Mouse (Mus musculus) common myeloid progenitor, adult 5-6 weeks (primary cell): ENCODE results near the gene Ifnz. TPM values are rescaled to one million over a fixed set of nuclear protein-coding genes. Genes with fewer than 3 reads are reported as not detected.
"Not testable (repeated sequence)": the region's sequence is repeated elsewhere in the genome, so short reads cannot be mapped to it uniquely, and the experiment has no call there.

Experiments used
- ATAC-seq: replicated peaks from 2 replicates; pipeline ENCODE4 v1.8.0; 2016; ENCODE audit warnings: low read depth, mild to moderate bottlenecking, moderate TSS enrichment, inconsistent platforms; ENCODE audit not compliant: poor library complexity, severe bottlenecking
- total RNA-seq: library from RNA; stranded (forward); fragments of 200-1000, 187-1606 nt; gene quantifications from 2 replicates; pipeline ENCODE4 v1.2.3, GENCODE M21; 2017

Ifnz gene
- total RNA-seq: not detected in 2 replicates

DNA sequence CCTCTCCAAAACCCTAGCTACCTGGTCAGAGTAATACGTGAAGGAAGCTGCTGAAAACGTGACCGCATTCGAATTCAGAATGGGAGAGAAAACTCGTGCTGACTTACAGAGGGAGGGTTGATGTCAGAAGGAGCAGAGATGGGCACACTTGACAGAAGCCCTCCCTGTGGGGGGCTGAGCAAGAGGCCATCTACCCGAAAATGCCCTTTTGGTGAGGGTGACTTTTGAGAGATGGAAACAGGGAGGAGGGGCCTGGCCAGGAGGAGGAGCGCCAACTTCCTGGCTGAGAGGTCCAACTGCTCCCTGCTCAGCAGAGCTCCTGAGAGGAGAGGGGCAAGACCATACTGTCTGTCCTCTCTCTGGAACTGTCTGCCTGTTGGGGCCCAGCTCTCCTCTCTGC lies at the start of gene Ifnz:
Gene Ifnz, plus strand, starts transcription at position 301 of the 400 bp plus-strand sequence.
- not testable (repeated sequence) for ATAC-seq

GRCm38 (mm10) chr4:88738480-88738879 lies 43.5 kb upstream of the Ifnz start:
- peak; percentile 72 for ATAC-seq

DNA sequence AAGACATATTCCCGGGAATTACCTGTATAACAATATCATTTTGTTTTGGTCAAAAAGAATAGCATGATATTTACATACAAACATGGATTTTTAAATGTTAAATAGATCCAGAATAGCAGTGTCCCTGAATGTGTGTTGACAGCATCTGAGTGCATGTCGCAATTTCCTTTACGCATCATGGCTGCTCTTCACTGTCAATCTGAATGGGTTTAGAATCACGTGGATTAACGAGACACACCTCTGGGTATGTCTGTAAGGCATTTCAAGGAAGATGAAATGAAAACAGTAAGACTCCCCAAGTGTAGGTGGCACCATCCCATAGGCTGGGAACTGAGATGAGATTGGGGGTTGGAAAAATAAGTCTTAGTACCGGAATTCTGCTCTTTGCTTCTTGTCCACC lies 42.9 kb upstream of the Ifnz start:
- peak; percentile 55 for ATAC-seq

- ATAC-seq: peak; percentile 67
These were observed 40.5 kb upstream of the Ifnz start for GRCm38 (mm10) chr4:88741426-88741825.

DNA sequence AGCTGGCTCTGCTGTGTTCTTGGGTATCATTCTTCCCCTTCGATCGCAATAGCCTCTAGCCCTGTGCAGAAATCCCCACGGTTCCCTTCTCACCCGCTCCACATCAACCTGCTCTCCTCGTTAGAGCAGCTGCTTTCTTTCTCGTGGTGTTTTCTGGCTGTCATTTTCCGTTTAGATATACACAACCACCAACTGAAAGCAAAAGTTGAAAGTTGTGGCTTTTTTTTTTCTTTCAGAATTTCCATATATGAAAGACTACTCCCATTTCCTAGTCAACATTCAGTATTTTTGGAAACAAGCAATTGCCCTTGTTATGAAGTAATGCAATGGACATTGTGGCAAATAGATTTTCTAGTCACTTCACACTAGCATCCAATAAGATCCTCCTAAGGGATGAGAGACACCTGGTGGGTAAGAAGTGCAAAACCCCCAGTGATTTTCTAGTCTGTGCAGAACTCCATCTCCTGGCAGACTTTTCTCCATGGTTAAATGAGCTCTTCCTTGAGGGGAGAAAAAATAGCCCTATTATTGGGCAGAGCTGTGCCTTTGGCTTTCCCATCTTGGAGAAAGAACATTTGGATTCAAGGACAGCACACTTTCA lies 39.1 kb upstream of the Ifnz start:
- peak; percentile 45 for ATAC-seq

DNA sequence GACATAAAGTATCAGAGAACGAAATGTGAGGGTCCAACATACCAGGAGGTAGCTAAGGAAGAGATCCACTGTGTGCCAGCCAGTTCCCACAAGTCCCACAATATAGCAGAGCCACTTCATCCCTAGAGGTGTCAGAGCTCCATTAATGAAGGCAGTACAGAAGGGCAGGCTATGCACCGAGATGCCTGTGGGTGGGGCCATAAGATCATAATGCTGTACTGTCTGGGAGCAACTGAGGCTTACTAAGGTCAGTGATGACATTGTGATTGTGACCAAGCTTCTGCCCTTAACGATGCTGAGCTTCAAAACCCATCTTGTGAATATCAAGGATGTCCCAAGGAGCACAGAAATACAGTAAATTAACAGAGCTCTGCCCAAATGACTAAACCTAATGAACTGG lies 37.7 kb upstream of the Ifnz start:
- ATAC-seq: no peak

GRCm38 (mm10) chr4:88749926-88750325 lies 32.0 kb upstream of the Ifnz start:
- ATAC-seq: no peak

GRCm38 (mm10) chr4:88754818-88755340 lies 27.1 kb upstream of the Ifnz start, which contains the start of gene Gm13271:
Gene Gm13271 (plus strand): TSS chr4:88754868.
- ATAC-seq: 0 out of 2 replicates have a peak, but pooled peaks have one; percentile 31

- not testable (repeated sequence) for ATAC-seq
These were observed 25.1 kb upstream of the Ifnz start for GRCm38 (mm10) chr4:88756581-88757513.

DNA sequence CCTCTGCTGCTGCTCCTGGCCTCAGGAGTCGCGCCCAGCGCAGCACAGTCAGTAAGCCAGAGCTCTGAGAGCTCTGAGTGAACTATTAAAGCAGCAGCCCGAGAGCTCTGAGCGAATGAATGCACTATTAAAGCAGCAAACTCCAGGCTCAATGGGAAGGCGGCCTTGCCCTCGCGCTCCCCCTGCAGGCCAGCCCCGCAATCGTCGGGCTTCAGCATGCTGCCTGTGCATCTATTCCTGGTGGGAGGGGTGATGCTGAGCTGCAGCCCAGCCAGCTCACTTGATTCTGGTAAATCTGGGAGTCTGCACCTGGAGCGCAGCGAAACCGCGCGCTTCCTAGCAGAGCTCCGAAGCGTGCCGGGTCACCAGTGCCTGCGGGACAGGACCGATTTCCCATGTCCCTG lies 24.3 kb upstream of the Ifnz start:
- peak; percentile 100 for ATAC-seq

DNA sequence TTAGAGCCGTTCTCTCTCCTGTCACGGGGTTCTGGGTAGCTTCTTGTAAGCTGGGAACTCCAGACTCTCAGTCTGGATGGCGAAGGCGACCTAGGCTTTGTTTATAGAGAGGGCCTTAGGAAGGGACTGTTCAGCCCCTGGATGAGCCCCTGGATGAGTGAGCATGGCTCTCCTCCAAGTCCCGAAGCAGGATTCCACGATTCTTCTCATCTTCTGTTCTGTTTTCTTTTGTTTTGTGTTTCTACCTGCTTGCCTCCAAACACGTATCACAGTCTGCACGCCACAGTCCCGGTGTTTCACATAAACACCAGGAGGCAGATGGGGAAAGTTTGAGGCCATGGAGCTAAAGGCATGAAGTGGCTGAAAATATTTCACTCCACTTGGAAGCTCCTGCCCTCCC lies 23.2 kb upstream of the Ifnz start:
- ATAC-seq: not testable (repeated sequence)

DNA sequence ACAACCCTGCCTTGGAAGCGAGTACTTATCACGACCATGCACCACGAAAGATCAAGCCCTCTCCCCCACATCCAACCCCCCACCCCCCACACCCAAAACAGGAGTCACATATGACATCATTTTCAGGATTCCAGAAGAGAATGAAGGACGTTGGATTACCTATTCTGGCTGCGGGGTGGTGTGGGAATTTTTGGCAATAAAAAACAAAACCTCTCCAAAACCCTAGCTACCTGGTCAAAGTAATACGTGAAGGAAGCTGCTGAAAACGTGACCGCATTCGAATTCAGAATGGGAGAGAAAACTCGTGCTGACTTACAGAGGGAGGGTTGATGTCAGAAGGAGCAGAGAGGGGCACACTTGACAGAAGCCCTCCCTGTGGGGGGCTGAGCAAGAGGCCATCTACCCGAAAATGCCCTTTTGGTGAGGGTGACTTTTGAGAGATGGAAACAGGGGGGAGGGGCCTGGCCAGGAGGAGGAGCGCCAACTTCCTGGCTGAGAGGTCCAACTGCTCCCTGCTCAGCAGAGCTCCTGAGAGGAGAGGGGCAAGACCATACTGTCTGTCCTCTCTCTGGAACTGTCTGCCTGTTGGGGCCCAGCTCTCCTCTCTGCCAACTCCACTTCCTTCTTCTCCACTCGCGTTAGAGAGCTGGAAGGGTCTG lies 22.2 kb upstream of the Ifnz start, which contains the start of gene Gm13283:
Gene Gm13283, plus strand, starts transcription at position 510 of the 659 bp plus-strand sequence.
- not testable (repeated sequence) for ATAC-seq

DNA sequence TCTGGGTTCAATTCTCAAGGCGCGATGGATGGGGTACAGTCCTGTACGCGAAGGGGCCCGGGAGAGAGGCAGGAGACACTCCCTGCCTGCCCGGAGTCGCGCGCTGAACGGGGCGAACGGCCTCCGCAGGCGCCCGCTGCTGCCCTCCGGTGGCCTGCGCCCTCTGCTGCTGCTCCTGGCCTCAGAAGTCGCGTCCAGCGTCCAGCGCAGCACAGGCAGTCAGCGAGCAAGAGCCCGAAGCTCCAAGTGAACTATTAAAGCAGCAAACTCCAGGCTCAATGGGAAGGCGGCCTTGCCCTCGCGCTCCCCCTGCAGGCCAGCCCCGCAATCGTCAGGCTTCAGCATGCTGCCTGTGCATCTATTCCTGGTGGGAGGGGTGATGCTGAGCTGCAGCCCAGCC lies 21.5 kb upstream of the Ifnz start:
- not testable (repeated sequence) for ATAC-seq

DNA sequence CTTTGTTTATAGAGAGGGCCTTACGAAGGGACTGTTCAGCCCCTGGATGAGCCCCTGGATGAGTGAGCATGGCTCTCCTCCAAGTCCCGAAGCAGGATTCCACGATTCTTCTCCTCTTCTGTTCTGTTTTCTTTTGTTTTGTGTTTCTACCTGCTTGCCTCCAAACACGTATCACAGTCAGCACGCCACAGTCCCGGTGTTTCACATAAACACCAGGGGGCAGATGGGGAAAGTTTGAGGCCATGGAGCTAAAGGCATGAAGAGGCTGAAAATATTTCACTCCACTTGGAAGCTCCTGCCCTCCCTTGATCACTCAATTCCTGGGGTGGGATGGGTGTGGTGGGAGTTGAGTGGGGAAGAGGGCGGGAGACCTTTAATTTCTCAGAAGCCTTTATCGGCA lies 20.2 kb upstream of the Ifnz start:
- not testable (repeated sequence) for ATAC-seq

DNA sequence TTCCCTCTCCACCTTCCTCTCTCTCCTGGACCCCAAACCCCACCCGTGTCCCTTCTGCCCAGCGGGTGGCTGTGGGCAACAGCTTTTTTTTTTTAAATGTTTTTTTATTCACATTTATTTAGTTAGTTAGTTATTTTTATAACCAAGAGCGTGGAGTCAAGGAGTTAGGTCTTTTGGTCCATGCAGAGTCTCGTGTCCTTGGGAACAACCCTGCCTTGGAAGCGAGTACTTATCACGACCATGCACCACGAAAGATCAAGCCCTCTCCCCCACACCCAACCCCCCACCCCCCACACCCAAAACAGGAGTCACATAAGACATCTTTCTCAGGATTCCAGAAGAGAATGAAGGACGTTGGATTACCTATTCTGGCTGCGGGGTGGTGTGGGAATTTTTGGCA lies 19.6 kb upstream of the Ifnz start:
- not testable (repeated sequence) for ATAC-seq

DNA sequence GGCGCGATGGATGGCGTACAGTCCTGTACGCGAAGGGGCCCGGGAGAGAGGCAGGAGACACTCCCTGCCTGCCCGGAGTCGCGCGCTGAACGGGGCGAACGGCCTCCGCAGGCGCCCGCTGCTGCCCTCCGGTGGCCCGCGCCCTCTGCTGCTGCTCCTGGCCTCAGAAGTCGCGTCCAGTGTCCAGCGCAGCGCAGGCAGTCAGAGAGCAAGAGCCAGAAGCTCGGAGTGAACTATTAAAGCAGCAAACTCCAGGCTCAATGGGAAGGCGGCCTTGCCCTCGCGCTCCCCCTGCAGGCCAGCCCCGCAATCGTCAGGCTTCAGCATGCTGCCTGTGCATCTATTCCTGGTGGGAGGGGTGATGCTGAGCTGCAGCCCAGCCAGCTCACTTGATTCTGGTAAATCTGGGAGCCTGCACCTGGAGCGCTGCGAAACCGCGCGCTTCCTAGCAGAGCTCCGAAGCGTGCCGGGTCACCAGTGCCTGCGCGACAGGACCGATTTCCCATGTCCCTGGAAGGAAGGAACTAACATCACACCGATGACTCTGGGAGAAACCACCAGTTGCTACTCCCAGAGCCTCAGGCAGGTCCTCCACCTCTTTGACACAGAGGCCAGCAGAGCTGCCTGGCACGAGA lies 18.4 kb upstream of the Ifnz start:
- ATAC-seq: peak; percentile 92

GRCm38 (mm10) chr4:88773534-88773933 lies 8.4 kb upstream of the Ifnz start, which contains the start of gene Gm13290:
Gene Gm13290 (plus strand): TSS chr4:88773834.
- ATAC-seq: not testable (repeated sequence)

DNA sequence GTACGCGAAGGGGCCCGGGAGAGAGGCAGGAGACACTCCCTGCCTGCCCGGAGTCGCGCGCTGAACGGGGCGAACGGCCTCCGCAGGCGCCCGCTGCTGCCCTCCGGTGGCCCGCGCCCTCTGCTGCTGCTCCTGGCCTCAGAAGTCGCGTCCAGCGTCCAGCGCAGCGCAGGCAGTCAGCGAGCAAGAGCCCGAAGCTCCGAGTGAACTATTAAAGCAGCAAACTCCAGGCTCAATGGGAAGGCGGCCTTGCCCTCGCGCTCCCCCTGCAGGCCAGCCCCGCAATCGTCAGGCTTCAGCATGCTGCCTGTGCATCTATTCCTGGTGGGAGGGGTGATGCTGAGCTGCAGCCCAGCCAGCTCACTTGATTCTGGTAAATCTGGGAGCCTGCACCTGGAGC lies 5.3 kb upstream of the Ifnz start, which contains the start of gene Gm13289:
Gene Gm13289, plus strand, starts transcription at position 301 of the 400 bp plus-strand sequence.
- ATAC-seq: not testable (repeated sequence)

DNA sequence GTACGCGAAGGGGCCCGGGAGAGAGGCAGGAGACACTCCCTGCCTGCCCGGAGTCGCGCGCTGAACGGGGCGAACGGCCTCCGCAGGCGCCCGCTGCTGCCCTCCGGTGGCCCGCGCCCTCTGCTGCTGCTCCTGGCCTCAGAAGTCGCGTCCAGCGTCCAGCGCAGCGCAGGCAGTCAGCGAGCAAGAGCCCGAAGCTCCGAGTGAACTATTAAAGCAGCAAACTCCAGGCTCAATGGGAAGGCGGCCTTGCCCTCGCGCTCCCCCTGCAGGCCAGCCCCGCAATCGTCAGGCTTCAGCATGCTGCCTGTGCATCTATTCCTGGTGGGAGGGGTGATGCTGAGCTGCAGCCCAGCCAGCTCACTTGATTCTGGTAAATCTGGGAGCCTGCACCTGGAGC lies 2.4 kb upstream of the Ifnz start, which contains the start of gene Gm13272:
Gene Gm13272, plus strand, starts transcription at position 301 of the 400 bp plus-strand sequence.
- not testable (repeated sequence) for ATAC-seq
